Mouse (Mus musculus) right cerebral cortex, postnatal 4 days (tissue): ENCODE measurements at regions not wholly inside any gene's neighbourhood (a gene's known extent, or its start where the extent isn't known, plus 50 kb on each side); places are given as distances from the start of the nearest gene placed in this dataset.
A peak's percentile ranks its signal among the peaks of the same experiment; 100 is the strongest.

Experiments
- DNase-seq: peaks from one replicate; pipeline ENCODE4 v3.0.0-alpha.2; 2022

GRCm38 (mm10) chr17:3962176-3962575, 266.1 kb upstream of the Nox3 start:
- DNase-seq = no peak

GRCm38 (mm10) chr17:3946540-3946939, 250.5 kb upstream of the Nox3 start:
- DNase-seq = no peak

- no peak for DNase-seq
Measured at GRCm38 (mm10) chr17:3936361-3936760, 240.3 kb upstream of the Nox3 start.

GRCm38 (mm10) chr17:3933208-3933607, 237.1 kb upstream of the Nox3 start:
- no peak for DNase-seq

GRCm38 (mm10) chr17:3932071-3932470, 236.0 kb upstream of the Nox3 start:
- DNase-seq = peak; percentile 60

GRCm38 (mm10) chr17:3927106-3927505, 231.0 kb upstream of the Nox3 start:
- no peak for DNase-seq

DNA sequence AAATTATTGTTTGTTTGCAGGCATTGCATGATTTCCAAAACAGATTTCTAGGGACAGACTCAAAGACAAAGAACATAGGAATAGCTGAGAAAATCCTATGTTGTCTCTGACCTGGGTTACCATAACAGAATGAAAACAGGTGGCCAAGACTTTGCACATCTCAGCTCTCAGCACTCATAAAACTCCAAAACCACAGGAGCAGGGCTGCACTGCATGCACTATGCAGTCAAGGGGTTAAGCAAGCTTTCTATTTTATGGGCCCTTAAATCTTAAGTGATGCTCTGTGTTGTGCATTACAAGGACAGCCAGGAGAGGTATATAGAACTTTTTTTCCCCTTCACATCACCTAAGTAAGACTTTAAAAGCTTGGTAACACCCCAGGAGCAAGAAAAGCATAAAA, 224.2 kb upstream of the Nox3 start:
- DNase-seq = no peak

- DNase-seq = no peak
Measured at GRCm38 (mm10) chr17:3892826-3893225, 196.8 kb upstream of the Nox3 start.

DNA sequence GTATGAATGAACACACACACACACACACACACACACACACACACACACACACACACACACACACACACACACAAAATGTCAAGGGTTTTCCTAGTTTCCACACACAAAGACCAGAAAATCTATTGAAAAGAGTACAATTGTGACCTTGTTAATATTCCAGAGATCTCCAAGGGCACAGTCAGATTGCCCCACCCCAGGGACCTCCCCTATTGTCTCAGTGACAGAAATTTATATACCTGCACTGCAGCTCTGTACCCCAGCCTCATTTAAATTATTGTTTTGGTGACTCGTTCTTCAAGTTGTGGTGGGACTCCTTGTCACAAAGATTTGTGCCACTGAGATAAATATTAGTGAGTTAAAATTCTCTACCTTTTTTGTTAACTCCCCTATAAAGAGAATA, 187.1 kb upstream of the Nox3 start:
- no peak for DNase-seq

GRCm38 (mm10) chr17:3879075-3879474, 183.0 kb upstream of the Nox3 start:
- DNase-seq = no peak

- no peak for DNase-seq
Measured at GRCm38 (mm10) chr17:3869459-3870194, 173.6 kb upstream of the Nox3 start.

DNA sequence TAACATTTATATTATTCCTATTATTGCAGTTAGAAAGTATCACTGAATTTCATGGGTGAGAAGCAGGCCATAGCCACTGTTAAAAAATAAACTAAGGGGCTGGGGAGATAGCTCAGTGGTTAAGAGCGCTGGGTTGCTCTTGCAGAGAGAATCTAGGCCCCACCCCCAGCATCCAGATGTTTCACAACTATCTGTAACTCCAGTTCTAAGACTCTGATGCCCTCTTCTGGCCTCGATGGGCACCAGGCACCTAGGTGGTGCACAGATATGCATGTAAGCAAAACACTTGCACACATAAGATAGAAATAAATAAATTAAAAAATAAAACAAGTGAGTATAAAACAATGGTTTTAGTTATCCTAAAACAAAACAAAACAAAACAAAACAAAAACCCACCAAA, 166.3 kb upstream of the Nox3 start:
- no peak for DNase-seq

DNA sequence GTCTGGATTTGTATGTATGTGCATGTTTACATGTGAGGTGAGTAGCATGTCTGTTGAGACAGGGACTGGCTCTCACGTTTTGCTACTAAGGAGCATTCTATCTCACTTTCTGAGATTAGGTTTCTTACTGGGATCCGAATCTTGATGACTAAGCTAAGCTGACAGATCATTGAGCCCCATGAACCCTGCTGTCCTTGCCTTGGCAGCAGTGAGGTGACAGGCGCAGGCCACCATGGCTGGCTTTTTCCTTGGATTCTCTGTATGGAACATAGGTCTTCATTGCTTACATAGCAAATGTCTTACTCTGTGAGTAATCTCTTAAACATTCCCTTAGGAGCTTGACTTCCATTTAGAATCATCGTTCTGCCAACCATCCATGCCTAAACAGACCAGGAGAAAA, 140.3 kb upstream of the Nox3 start:
- DNase-seq = no peak

GRCm38 (mm10) chr17:3811187-3811586, 115.1 kb upstream of the Nox3 start:
- DNase-seq = no peak

- no peak for DNase-seq
Measured at GRCm38 (mm10) chr17:3803507-3803906, 107.4 kb upstream of the Nox3 start.

DNA sequence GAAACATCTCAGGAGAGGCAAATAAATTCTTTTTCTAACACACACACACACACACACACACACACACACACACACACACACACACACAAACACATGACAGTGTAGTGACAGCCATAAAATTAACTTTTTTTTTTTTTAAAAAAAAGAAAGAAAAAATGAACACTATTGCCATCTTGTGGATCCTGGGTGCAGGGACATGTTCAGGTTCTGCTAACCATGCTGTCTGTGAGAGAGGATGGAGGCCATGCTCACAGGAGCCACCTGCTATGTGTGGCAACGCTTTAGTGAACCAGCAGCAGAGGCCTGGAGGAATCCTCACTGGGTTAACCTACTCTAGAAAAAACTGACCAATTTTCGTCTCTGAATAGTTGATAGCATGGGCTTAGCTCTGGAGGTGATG, 96.5 kb upstream of the Nox3 start:
- DNase-seq = peak; percentile 30

DNA sequence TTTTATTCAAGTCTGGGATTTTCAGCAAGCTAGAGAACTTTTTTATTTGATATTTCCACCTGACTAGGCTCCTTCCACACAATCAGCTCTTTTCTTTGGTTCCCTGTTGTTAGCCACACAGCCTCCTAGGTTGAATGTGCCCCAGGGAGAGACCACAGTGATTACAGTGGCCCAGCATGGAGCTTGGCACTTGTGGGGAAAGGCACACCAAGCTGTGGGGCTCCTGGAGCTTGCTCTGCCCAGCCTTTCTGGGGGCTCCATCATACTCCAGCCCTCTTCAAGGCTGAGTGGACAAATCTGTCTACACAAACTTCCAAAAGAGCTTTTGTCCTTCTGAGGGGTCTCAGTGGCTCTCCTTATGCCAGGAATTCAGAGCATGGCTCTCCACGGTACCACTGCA, 86.1 kb upstream of the Nox3 start:
- DNase-seq = no peak

GRCm38 (mm10) chr17:3777691-3778090, 81.6 kb upstream of the Nox3 start:
- DNase-seq = no peak

DNA sequence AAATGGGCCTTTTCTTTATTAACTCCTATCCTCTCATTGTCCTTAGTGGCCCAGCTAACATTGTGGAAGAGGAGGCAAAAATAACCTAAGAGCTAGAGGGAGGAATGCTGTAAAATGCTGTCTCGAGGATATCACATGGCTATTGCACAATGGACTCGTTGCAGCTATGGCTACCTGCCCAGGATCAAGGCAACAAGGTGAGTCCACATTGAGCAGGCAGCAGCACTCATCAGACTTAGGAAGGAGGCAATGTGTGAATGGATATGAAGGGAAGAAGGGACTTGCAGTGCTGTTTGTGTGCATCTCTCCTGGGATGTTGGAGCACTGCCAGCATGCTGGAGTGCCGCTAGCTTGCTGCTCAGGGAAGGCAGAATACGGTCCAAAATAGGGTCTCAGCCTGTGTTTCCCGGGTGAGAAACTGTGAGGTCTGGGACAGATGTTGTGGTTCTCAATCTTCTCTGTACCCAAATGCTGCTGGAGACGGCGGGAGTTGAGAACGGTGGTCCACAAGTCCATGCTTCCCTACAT, 51.8 kb upstream of the Nox3 start:
- DNase-seq = peak; percentile 32
